Mouse (Mus musculus): ENCODE measurements at regions not wholly inside any gene's neighbourhood (a gene's known extent, or its start where the extent isn't known, plus 50 kb on each side); places are given as distances from the start of the nearest gene placed in this dataset.
A peak's percentile ranks its signal among the peaks of the same experiment; 100 is the strongest.

- no peak overlapping the region for H3K9ac ChIP-seq (ENCODE audit: control insufficient read depth, low read depth, low read length, poor library complexity, severe bottlenecking)
- no peak for TF ChIP-seq TBP (IDR thresholded peaks at IDR 0.05; ENCODE audit: low read depth, low read length)
- peaks cover 0 to 8% of the 10 kb centered on the region in 2 experiments; a peak in 1 of 4 replicates for H3K36me3 ChIP-seq (ENCODE audit: control insufficient read depth in 1 of 2, insufficient read depth in 2 of 2, low read length in 2 of 2)
- H3K79me2 ChIP-seq (ENCODE audit: control insufficient read depth, insufficient read depth, low read length, poor library complexity): no peaks in the 10 kb centered on the region
- no peak overlapping the region for H3K4me3 ChIP-seq (ENCODE audit: control insufficient read depth in 1 of 2, insufficient read depth in 1 of 2, low read depth in 2 of 2, low read length in 2 of 2)
- H3K4me1 ChIP-seq (ENCODE audit: control insufficient read depth in 1 of 2, insufficient read depth in 2 of 2, low read length in 2 of 2): peaks cover 0 to 13% of the 10 kb centered on the region in 2 experiments; a peak in 3 of 4 replicates
- H3K27me3 ChIP-seq (ENCODE audit: control insufficient read depth in 1 of 2, insufficient read depth in 2 of 2, low read length in 2 of 2): no peaks in the 10 kb centered on the region; a peak in 1 of 4 replicates
- H3K9me3 ChIP-seq (replicated peaks; ENCODE audit: insufficient read depth, low read length): no peaks in the 10 kb centered on the region
- DNase-seq (ENCODE audit: low read depth, low spot score): no peak
- H3K27ac ChIP-seq (ENCODE audit: control insufficient read depth, low read depth, low read length): no peak overlapping the region
Observed at GRCm38 (mm10) chr8:126756300-126757097, 162.7 kb upstream of the Irf2bp2 start.

GRCm38 (mm10) chr8:126755669-126756068, 161.9 kb upstream of the Irf2bp2 start:
- no peaks in the 10 kb centered on the region; a peak in 1 of 4 replicates for H3K27me3 ChIP-seq (ENCODE audit: control insufficient read depth in 1 of 2, insufficient read depth in 2 of 2, low read length in 2 of 2)
- peak; percentile 55 for DNase-seq (ENCODE audit: low read depth, low spot score)
- no peak overlapping the region for H3K9ac ChIP-seq (ENCODE audit: control insufficient read depth, low read depth, low read length, poor library complexity, severe bottlenecking)
- TF ChIP-seq ETS1 (IDR thresholded peaks at IDR 0.05; ENCODE audit: low read depth, low read length) (peak; percentile 21; the same call in 1 of the 2 replicates), TCF12 (IDR thresholded peaks at IDR 0.05; ENCODE audit: low read depth, low read length) (no peak)
- H3K27ac ChIP-seq (ENCODE audit: control insufficient read depth, low read depth, low read length): peak overlapping the region; percentile 17; the same call in 1 of the 2 replicates
- H3K4me1 ChIP-seq (ENCODE audit: control insufficient read depth in 1 of 2, insufficient read depth in 2 of 2, low read length in 2 of 2): peaks cover 0 to 13% of the 10 kb centered on the region in 2 experiments; a peak in 3 of 4 replicates
- H3K36me3 ChIP-seq (ENCODE audit: control insufficient read depth in 1 of 2, insufficient read depth in 2 of 2, low read length in 2 of 2): peaks cover 0 to 8% of the 10 kb centered on the region in 2 experiments; a peak in 1 of 4 replicates
- no peak overlapping the region for H3K4me3 ChIP-seq (ENCODE audit: control insufficient read depth in 1 of 2, insufficient read depth in 1 of 2, low read depth in 2 of 2, low read length in 2 of 2)
- H3K79me2 ChIP-seq (ENCODE audit: control insufficient read depth, insufficient read depth, low read length, poor library complexity): no peaks in the 10 kb centered on the region
- H3K9me3 ChIP-seq (replicated peaks; ENCODE audit: insufficient read depth, low read length): no peaks in the 10 kb centered on the region

- H3K4me1 ChIP-seq (ENCODE audit: control insufficient read depth in 1 of 2, insufficient read depth in 2 of 2, low read length in 2 of 2): peaks cover 0 to 13% of the 10 kb centered on the region in 2 experiments; a peak in 3 of 4 replicates
- peaks cover 0 to 8% of the 10 kb centered on the region in 2 experiments; a peak in 1 of 4 replicates for H3K36me3 ChIP-seq (ENCODE audit: control insufficient read depth in 1 of 2, insufficient read depth in 2 of 2, low read length in 2 of 2)
Observed at GRCm38 (mm10) chr8:126754361-126754809, 160.6 kb upstream of the Irf2bp2 start.

More at GRCm38 (mm10) chr8:126754361-126754809, 160.6 kb upstream of the Irf2bp2 start:
- Histone ChIP-seq H3K79me2 (ENCODE audit: control insufficient read depth, insufficient read depth, low read length, poor library complexity) (no peaks in the 10 kb centered on the region), H3K27me3 (ENCODE audit: control insufficient read depth in 1 of 2, insufficient read depth in 2 of 2, low read length in 2 of 2) (no peaks in the 10 kb centered on the region; a peak in 2 of 4 replicates), H3K9ac (ENCODE audit: control insufficient read depth, low read depth, low read length, poor library complexity, severe bottlenecking) (no peak overlapping the region), H3K4me3 (ENCODE audit: control insufficient read depth in 1 of 2, insufficient read depth in 1 of 2, low read depth in 2 of 2, low read length in 2 of 2) (no peak overlapping the region), H3K9me3 (replicated peaks; ENCODE audit: insufficient read depth, low read length) (no peaks in the 10 kb centered on the region), H3K27ac (ENCODE audit: control insufficient read depth, low read depth, low read length) (no peak overlapping the region)
- no peak for TF ChIP-seq RAD21 (IDR thresholded peaks at IDR 0.05; ENCODE audit: low read depth, low read length)
- no peak for TF ChIP-seq HCFC1 (IDR thresholded peaks at IDR 0.05; ENCODE audit: low read depth, low read length)
- TF ChIP-seq ZNF384 (IDR thresholded peaks at IDR 0.05; ENCODE audit: low read depth, low read length): no peak
- no peak for DNase-seq (ENCODE audit: low read depth, low spot score)
